Mouse (Mus musculus): ENCODE measurements around the gene Psmd2.
A peak's percentile ranks its signal among the peaks of the same experiment; 100 is the strongest.

Gene Psmd2

DNA sequence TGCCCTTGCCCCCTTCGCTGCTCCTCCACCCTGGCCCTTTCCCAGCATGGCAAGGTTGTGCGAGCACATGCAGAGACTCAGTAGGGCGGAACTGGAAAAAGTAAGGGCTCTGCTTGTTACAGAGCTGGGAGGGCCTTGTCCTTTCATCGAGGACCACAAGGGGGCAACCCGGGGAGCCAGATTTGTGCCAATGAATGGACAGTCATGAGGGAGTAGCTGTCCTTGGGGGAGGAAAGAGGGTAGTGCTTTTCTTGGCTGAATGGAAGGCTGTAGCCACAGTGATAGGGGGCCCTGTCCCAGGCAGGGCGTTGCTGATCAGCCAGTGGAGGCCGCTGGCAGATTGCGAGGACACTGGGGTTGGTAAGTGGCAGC lies 51.1 kb downstream of the Psmd2 start:
- DNase-seq (ENCODE audit: low read depth) = peak; percentile 73

DNA sequence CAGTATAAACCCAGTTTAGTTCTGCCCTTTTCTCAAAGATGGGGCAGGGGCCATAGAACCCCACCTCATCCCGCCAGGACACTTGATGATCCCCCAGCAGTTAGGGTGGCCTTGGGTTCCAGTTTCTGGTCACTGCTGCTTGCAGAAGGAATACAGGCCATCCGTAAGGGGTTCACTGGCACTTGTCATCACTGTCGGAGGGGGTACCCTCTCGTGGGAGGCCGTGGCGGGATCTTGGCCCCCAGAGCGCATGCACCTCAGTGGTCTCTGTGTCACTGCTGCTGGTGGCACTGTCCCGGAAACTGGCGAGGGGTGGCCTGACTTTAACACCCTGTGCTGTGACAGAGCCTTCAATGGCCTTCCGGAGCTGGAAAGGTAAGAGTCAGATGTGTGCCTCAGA lies 51.6 kb downstream of the Psmd2 start:
- DNase-seq (ENCODE audit: low read depth) = no peak

DNA sequence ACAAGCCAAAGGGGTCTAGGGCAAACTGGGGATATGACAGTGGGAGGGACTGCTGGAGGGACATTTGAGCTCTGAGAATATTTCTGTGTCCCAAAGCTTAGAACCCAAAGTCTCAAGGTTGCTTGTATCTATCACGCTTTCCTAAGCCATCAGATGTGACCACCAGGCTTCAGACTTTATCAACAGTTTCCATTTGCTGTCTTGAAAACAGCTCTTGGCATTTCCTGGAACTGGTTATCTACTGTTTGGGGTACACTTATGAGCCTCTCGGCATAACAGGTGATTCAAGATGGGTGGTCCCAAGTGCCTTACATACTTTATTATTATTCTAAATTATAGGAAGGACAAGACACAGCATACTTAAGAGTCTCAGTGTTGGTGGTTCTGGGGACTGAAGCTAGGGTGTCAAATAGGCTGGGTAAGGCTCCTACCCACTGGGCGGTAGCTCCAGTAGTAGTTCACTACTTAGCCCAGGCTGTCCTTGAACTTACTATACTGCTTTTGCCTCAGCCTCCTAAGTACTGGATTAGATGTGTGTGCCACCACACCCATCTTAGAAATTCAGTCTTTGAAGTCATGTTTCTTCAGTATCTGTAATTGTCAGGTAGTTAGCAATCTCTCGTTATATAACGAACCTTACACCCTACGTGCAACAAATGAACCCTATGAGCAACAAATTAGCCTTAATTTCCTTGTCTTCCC lies 52.4 kb downstream of the Psmd2 start:
- DNase-seq (ENCODE audit: low read depth) = no peak

DNA sequence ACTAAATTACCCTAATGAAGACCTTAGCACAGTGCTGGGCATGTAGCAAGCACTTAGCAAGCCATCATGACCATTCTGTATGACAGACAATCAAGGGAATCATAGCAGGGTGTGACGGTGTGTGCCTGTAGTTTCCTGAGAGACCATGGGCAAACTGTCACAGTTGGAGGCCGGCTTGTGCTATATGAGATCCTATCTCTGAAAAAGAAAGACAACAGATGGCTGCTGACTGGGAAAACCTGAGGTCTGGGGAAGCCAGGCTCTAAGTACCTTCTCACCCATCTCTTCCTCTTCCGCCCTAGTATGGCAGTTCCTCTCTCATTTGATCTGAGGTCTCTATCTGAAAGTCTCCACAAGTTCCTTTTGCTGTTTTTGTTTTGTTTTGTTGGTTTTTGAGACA lies 54.3 kb downstream of the Psmd2 start:
- DNase-seq (ENCODE audit: low read depth) = no peak

DNA sequence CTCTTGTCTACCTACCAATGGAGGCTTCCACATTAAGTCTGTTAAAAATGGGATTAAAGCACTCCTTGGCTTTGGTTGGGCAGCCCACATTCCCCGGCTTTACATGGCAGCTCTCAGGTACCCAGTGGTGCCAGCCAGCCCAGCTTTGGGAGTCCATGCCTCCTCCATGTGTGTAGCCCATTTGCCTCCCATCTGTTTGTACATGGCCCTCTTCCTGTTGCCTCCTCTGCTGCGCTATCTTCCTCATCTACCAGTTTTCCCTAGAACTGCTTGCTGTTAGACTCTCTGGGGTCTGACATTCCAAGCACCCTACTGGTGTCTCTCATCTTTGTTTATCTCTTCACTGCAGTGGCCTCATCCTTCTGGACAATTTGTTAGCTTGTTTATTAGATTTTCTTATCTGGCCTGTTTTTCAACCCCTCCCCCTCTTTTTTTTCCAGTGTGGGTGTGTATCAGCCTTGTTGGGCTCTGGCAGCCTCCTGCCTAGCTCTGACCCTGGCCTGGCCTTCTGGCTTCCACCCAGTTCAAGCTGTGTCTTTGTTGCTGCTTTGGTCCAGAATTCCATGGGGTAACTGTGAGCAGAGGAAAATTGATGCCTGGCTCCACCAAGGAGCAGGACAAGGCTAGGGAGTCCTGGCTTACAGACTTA lies 55.1 kb downstream of the Psmd2 start:
- no peak for DNase-seq (ENCODE audit: low read depth)

DNA sequence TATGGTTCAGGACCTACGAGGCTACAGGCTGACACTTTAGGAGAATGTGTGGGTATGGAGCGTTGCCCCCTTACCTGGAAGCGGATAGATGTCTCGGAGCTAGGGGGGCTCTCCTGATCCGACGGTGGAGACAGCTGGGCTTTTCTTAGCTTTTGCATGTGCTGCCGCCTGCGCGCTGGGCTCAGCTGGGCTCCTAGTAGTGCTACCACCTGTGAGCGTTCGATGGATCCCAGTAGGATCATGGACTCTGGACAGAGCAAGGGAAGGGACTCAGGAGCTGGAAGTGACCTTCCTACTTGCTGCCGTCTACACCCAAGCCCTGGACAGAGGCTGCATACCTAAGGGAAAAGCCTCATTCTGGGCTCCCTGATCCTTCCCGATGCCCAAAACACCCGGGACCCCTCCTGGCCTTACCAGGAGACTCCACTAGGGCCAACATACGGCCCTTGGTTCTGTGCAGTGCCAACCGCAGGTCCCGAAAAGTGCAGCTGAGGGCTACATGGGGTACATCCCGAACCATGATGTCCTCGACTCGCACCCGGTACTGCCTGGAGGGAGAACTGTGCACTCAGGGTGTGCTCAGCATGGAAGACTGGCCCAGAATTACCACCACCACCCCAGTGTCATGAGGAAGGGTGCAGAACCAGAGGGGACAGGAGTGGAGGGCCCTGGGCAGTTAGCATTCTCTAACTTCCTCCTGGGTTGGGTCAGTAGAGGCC lies 56.9 kb downstream of the Psmd2 start:
- DNase-seq (ENCODE audit: low read depth) = no peak

DNA sequence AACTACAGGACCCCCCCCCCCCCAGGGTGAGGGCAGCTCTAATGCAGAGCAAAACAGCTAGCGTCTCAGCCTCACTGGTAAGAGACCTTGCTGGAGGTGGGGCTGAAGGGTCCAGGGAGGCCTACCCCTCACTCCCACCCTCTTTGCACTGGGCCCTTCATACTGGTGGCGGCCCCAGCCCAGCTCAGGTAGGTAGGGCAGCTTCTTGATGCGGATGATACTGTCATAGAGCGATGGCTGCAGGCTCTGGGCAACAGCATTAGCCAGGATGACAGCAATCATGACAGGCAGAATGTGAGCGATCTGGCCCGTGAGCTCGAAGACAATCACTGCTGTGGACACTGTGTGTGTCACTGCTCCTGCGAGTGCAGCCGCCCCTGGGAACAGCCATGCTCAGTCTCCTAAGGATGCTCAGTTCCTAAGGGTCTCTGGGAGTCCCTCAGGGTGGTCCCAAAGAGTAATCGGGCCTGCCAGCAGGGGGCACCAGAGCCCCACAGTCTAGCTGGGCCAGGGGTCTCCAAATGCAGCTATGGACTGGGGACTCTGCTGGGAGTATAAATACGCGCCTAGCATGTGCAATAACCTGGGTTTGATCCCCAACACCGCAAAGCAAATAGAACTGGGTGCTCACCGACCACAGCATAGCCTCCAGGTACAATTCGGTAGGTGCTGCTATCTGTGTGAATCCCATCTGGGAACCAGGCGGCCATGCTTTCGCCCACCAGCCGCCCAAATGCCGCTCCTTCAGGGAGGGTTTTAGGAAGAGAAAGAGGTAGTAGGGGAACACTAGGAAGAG lies 57.7 kb downstream of the Psmd2 start:
- no peak for DNase-seq (ENCODE audit: low read depth)

DNA sequence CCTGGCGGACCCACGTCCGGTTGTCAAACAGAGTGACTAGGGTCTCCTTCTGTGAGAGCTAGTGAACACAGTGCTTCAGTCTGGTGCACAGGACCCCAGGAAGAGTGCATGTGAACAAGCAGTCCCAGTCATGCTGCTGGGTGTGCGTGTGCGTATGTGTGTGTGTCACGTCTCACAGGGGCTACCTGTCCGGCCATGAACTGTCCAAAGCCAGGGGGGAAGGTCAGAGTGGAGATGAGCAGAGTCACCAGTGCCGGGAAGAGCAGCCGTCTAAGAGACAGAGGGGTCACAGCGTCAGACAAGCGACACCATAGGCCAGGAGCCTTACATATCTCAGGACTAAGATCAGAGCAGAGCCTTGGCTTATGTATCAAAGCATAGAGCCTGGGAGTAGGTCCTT lies 58.9 kb downstream of the Psmd2 start:
- DNase-seq (ENCODE audit: low read depth) = no peak

DNA sequence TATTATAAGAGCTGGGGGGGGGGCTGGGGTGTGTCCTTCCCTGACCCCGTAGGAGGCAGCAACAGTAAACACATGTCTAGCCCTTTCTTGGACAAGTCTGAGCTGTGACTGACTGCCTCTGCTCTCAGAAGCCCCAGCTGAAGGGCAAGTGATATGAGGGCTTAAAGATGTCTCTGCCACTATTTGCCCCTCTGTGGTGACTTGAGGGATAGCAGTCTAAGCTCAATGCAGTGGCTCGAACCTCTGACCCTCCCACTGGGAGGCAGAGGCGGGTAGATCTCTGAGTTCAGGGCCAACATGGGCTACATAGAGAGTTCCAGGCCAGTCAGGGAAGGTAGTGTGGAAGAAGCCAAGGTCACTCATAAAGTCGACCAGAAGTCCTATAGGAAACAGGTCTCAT lies 59.4 kb downstream of the Psmd2 start:
- no peak for DNase-seq (ENCODE audit: low read depth)

DNA sequence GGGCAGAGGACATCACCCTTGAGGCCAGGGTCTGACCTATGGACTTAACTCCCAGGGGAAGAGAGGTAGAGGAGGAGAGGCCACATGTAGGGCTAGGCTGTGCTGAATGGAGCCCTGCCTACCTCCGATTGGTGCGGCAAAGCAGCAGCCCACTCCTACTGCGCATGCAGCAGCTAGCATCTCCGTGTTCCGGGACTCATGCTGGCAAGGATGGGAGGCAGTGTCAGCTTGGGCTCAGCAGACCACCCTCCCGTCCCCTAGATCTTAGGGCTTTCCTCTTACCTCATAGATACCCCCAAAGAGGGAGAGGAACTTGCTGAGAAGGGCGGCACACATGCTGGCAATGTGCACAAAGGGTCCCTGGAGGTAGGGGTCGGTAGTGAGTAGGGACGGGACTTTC lies 60.7 kb downstream of the Psmd2 start:
- no peak for DNase-seq (ENCODE audit: low read depth)

DNA sequence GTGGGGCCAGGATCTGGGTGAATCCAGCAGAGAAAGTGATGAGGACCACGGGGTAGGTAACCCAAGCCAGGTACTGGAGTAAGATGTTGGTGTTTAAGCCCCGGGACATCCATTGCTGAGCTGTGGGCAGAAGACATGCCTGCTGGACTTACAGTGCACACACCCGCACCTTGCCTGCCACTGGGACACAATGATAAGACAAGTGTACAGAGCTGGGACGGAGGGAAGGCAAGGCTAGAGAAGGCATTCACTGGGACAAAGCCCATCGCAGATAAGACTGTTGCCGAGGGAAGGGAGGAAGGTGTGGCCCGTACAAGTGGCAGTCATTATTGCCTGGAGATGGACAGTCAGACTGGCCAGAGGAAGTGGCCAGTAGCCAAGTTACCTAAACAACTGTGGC lies 61.4 kb downstream of the Psmd2 start:
- no peak for DNase-seq (ENCODE audit: low read depth)
